ENCODE assay signal across 21 mouse cellular contexts in genomic region chr12:113355132-113355531, GRCm38 (mm10).
DNase-seq lines count a peak whose midpoint lies in the region; ATAC-seq and TF ChIP-seq lines count a peak whose summit lies in the region.
"Had no signal": no experiment of that assay in that cellular context is flagged by ENCODE, and none has a peak within 500 bp of the region (broad histone marks: within the 10 kb centered on the region; RNA-seq: fewer than 3 reads in every experiment).

No protein-coding gene starts in this region.

- TF ChIP-seq CTCF in intestine, postnatal 0 days (IDR thresholded peaks at IDR 0.05; ENCODE audit: low read depth) = no peak

- H3K9me3 ChIP-seq in intestine, embryonic 14.5 days (ENCODE audit: control insufficient read depth, low read length) = no peaks in the 10 kb centered on the region
- H3K9me3 ChIP-seq in intestine, postnatal 0 days (ENCODE audit: control insufficient read depth) = no peaks in the 10 kb centered on the region
- H3K9me3 ChIP-seq in limb, embryonic 12.5 days = no peaks in the 10 kb centered on the region
- H3K9me3 ChIP-seq: forebrain, embryonic 13.5 days; liver, embryonic 13.5 days had no signal

- ATAC-seq in intestine, embryonic 14.5 days (replicated peaks; ENCODE audit: low FRiP score, low TSS enrichment, low read depth) = no peak
- no peak for ATAC-seq in intestine, postnatal 0 days
- peak; percentile 75 for ATAC-seq in limb, embryonic 12.5 days (ENCODE audit: insufficient number of reproducible peaks, insufficient read depth, low FRiP score, low TSS enrichment, low read depth)
- ATAC-seq: forebrain, embryonic 13.5 days; hindbrain, postnatal 0 days; midbrain, embryonic 13.5 days had no signal

- no peaks in the 10 kb centered on the region for H3K36me3 ChIP-seq in intestine, embryonic 14.5 days (ENCODE audit: control insufficient read depth, insufficient read depth, low read length)
- no peaks in the 10 kb centered on the region for H3K36me3 ChIP-seq in intestine, postnatal 0 days (ENCODE audit: control insufficient read depth, insufficient read depth)
- H3K36me3 ChIP-seq in limb, embryonic 12.5 days = no peaks in the 10 kb centered on the region
- H3K36me3 ChIP-seq: embryonic facial prominence, embryonic 12.5 days; liver, embryonic 13.5 days; midbrain, embryonic 13.5 days had no signal

- DNase-seq in intestine, embryonic 14.5 days (ENCODE audit: low spot score) = peak; percentile 31
- peak; percentile 13 for DNase-seq in embryo, embryonic 11.5 days (ENCODE audit: low read depth, low spot score)
- no peak for DNase-seq in spleen, postnatal 36 days (ENCODE audit: low spot score in 2 of 2)
- no peak for DNase-seq in left cerebral cortex, adult 9 months (ENCODE audit: low spot score in 2 of 2)
- DNase-seq in kidney, adult 8-10 months = no peak
- DNase-seq: adrenal gland, postnatal 14 days; cerebellum, adult 8-10 months; cerebellum, postnatal 36 days; gastrocnemius, postnatal 14 days; kidney, adult 9 months; kidney, postnatal 25 days; liver, embryonic 13.5 days; lung, embryonic 14.5 days had no signal

- no peak overlapping the region for H3K27ac ChIP-seq in intestine, embryonic 14.5 days (ENCODE audit: low read depth)
- no peak overlapping the region for H3K27ac ChIP-seq in intestine, postnatal 0 days (ENCODE audit: low read depth, low read length)
- H3K27ac ChIP-seq in limb, embryonic 12.5 days = no peak overlapping the region
- H3K27ac ChIP-seq: embryonic facial prominence, embryonic 12.5 days; forebrain, embryonic 13.5 days; hindbrain, postnatal 0 days; liver, embryonic 13.5 days; midbrain, embryonic 13.5 days; stomach, postnatal 0 days had no signal

- H3K4me1 ChIP-seq in intestine, embryonic 14.5 days (replicated peaks; ENCODE audit: control insufficient read depth, insufficient read depth, low read length) = no peaks in the 10 kb centered on the region
- H3K4me1 ChIP-seq in intestine, postnatal 0 days (replicated peaks; ENCODE audit: control insufficient read depth, insufficient read depth, low read length) = no peaks in the 10 kb centered on the region
- H3K4me1 ChIP-seq in limb, embryonic 12.5 days (replicated peaks) = peaks cover 8% of the 10 kb centered on the region; the same call in 1 of the 2 replicates
- H3K4me1 ChIP-seq: embryonic facial prominence, embryonic 12.5 days; forebrain, embryonic 13.5 days; liver, embryonic 13.5 days; midbrain, embryonic 13.5 days had no signal

- no peak overlapping the region for H3K4me2 ChIP-seq in intestine, embryonic 14.5 days (ENCODE audit: low read length)
- no peak overlapping the region for H3K4me2 ChIP-seq in intestine, postnatal 0 days (replicated peaks; ENCODE audit: low read depth)
- H3K4me2 ChIP-seq in limb, embryonic 12.5 days = no peak overlapping the region
- H3K4me2 ChIP-seq: embryonic facial prominence, embryonic 12.5 days; forebrain, embryonic 13.5 days; heart, embryonic 11.5 days; liver, embryonic 13.5 days; lung, embryonic 14.5 days; midbrain, embryonic 13.5 days had no signal

- H3K27me3 ChIP-seq in intestine, embryonic 14.5 days (replicated peaks; ENCODE audit: control insufficient read depth, insufficient read depth, low read length) = no peaks in the 10 kb centered on the region
- no peaks in the 10 kb centered on the region for H3K27me3 ChIP-seq in intestine, postnatal 0 days (replicated peaks; ENCODE audit: control insufficient read depth, insufficient read depth, low read length)
- H3K27me3 ChIP-seq in limb, embryonic 12.5 days = no peaks in the 10 kb centered on the region; the same call in 1 of the 2 replicates
- H3K27me3 ChIP-seq: embryonic facial prominence, embryonic 12.5 days; forebrain, embryonic 13.5 days; liver, embryonic 13.5 days; midbrain, embryonic 13.5 days had no signal

- no peak overlapping the region for H3K4me3 ChIP-seq in intestine, embryonic 14.5 days (ENCODE audit: low read depth, low read length)
- no peak overlapping the region for H3K4me3 ChIP-seq in intestine, postnatal 0 days (ENCODE audit: low read depth, low read length)
- H3K4me3 ChIP-seq in limb, embryonic 12.5 days (replicated peaks) = no peak overlapping the region
- H3K4me3 ChIP-seq: embryonic facial prominence, embryonic 12.5 days; forebrain, embryonic 13.5 days; liver, embryonic 13.5 days; midbrain, embryonic 13.5 days had no signal

- WGBS in intestine, embryonic 14.5 days = 64% methylated on average over 2 of the region's 2 CpGs
- WGBS in intestine, postnatal 0 days = 79% methylated on average over 2 of the region's 2 CpGs
- WGBS in limb, embryonic 12.5 days = 15% methylated on average over 2 of the region's 2 CpGs

- no peak overlapping the region for H3K9ac ChIP-seq in intestine, embryonic 14.5 days (ENCODE audit: low read length)
- H3K9ac ChIP-seq in intestine, postnatal 0 days (ENCODE audit: low read depth, low read length) = no peak overlapping the region
- H3K9ac ChIP-seq in limb, embryonic 12.5 days (replicated peaks) = no peak overlapping the region
- H3K9ac ChIP-seq: embryonic facial prominence, embryonic 12.5 days; forebrain, embryonic 13.5 days; liver, embryonic 13.5 days; lung, embryonic 14.5 days; midbrain, embryonic 13.5 days had no signal

Comparison
In these comparisons a context has a peak if more than half of its experiments do, and no peak if none do; other contexts are left out.
1. DNase-seq: peak in intestine, embryonic 14.5 days (single experiment) and embryo, embryonic 11.5 days (single experiment); none in spleen, postnatal 36 days (0 of 2), left cerebral cortex, adult 9 months (0 of 2) and kidney, adult 8-10 months (0 of 2).